Mouse (Mus musculus): ENCODE measurements around the gene Plxnc1. TPM values are rescaled to one million over a fixed set of nuclear protein-coding genes. Genes with fewer than 3 reads are reported as not detected.

Plxnc1 gene
- total RNA-seq (2021), result 10 to 100 TPM; 39.2 to 40.9 TPM
- long read RNA-seq, experiment 1, full-length matches to known transcripts, result 7 of 14 reads
- long read RNA-seq, experiment 1, partial matches to known transcripts, result 5 of 14 reads
- long read RNA-seq, experiment 1, other reads (novel, unspliced or antisense), result 2 of 14 reads
- long read RNA-seq, experiment 2, full-length matches to known transcripts, result 3 of 12 reads
- long read RNA-seq, experiment 2, partial matches to known transcripts, result 7 of 12 reads
- long read RNA-seq, experiment 2, other reads (novel, unspliced or antisense), result 2 of 12 reads

DNA sequence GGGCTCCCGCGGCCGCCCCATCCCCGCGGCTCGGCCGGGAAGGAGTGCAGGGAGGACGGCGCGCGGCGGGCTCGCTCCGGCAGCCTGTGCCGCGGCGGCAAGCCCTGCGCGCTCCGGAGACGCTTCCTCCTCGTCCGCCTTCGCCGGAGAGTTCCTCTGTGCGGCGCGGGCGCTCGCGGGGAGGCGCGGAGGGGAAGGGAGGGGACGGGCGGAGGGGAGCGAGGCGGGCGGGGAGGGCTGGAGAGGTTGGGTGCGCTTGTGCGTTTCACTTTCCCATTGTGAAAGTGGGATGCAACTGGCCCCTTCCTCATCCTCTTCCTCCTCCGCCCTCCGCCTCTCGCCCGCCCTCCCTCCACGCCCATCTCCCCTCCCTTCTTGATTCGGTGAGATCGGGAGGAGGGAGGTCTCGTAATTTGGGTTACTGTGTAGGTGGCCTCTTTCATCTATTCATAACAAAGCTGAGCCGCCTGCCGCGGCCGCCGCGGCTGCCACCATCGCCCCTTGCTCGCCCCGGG is at the start of gene Plxnc1:
TSS of gene Plxnc1 (minus strand) at position 145 of the 515 bp plus-strand sequence.
- DNase-seq (ENCODE audit: low spot score in 2 of 2), result peak; percentile 41 to 77
- intact Hi-C loops (cut with DNase I), result loop anchor here (2.0 to 10.0 kb wide), 4 partner anchors 117 to 540 kb away; no protein-coding TSS in a partner anchor

- peak; percentile 64 to 75 for DNase-seq (ENCODE audit: low spot score in 2 of 2)
- intact Hi-C loops (cut with DNase I), result loop anchor here (5.0 kb wide), 3 partner anchors 95 to 330 kb away; partner anchors contain the start of gene Cradd
Observed at GRCm38 (mm10) chr10:94992127-94992526, 47.5 kb upstream of the Plxnc1 start.

GRCm38 (mm10) chr10:94991564-94992097 is 47.0 kb upstream of the Plxnc1 start:
- intact Hi-C loops (cut with DNase I), result loop anchor here (1.0 to 5.0 kb wide), 5 partner anchors 96 to 485 kb away; partner anchors contain the start of genes Cradd and Socs2
- DNase-seq (ENCODE audit: low spot score in 2 of 2), result peak; percentile 84 to 87

- intact Hi-C loops (cut with DNase I), result loop anchor here (1.0 to 5.0 kb wide), 5 partner anchors 96 to 485 kb away; partner anchors contain the start of genes Cradd and Socs2
- DNase-seq (ENCODE audit: low spot score in 2 of 2), result peak; percentile 68 to 78
Observed at GRCm38 (mm10) chr10:94990768-94991563, 46.3 kb upstream of the Plxnc1 start.

GRCm38 (mm10) chr10:94989321-94989720 is 44.7 kb upstream of the Plxnc1 start:
- intact Hi-C loops (cut with DNase I), result no loop called here
- DNase-seq (ENCODE audit: low spot score in 2 of 2), result no peak

DNA sequence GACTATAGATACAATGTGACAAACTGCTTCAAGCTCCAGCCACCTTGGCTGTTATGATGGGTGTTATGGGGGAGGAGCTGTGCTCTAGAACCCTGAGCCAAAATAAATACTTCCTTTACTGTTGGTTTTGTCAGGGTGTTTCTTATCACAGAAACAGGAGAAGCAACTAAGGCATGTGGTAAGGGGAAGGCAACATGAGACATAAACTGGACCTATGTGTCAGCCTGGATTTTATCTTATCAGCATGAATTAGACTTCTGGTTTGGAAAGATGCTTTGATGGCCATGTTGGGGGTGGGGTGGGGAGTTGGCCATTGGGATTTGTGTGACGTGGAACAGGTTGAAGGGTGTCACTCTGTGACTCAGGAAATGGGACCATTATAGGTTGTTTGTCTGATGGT is 40.5 kb upstream of the Plxnc1 start:
- intact Hi-C loops (cut with DNase I), result no loop called here
- DNase-seq (ENCODE audit: low spot score in 2 of 2), result no peak

DNA sequence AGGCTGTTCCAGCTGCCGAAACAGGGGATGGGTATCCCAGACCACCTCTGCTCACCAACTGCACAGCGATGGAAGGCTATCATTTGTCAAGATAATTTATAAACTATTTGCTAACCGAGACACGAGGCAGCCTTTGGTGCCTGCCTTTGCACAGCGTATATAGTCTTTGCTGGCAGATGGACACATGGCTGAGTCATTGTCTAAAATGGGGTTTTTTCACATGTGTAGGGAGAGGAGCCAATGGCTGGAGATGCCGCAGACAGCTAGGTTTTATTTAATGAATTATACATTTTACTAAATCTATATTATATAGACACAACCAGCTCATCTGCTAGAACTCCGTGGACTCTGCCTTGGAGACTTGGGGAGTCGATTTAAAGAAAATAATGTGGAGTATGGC is 37.9 kb upstream of the Plxnc1 start:
- DNase-seq (ENCODE audit: low spot score in 2 of 2), result peak; percentile 44 to 54
- intact Hi-C loops (cut with DNase I), result no loop called here

- DNase-seq (ENCODE audit: low spot score in 2 of 2), result no peak
- intact Hi-C loops (cut with DNase I), result no loop called here
Observed at GRCm38 (mm10) chr10:94981466-94982138, 37.0 kb upstream of the Plxnc1 start.

DNA sequence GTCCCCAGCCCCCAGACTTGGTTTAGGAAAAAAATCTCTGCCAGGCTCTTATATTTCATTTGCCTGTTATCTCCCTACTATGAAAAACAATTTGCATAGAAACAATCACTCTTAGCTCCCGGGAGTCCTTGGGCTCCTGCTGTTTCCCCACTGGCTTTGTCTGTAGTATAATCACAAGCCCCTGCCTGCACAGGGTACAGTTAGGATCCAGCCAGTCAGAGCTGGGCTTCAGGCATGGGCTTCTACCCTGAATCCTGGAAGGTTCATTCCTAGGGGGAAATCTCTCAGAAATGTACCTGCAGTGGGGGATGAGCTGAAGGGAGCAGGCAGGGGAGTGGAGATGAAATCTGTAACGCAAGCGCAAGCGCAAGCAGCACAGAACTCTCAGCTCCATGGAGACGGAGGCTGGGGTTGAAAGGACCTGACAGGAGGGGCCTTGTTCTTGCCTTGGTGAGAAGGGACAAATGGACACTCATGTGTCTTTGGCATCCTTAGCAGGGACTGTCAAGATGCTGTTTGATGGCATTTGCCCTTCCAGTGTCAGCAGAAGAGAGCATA is 33.7 kb upstream of the Plxnc1 start:
- intact Hi-C loops (cut with DNase I), result no loop called here
- no peak for DNase-seq (ENCODE audit: low spot score in 2 of 2)

DNA sequence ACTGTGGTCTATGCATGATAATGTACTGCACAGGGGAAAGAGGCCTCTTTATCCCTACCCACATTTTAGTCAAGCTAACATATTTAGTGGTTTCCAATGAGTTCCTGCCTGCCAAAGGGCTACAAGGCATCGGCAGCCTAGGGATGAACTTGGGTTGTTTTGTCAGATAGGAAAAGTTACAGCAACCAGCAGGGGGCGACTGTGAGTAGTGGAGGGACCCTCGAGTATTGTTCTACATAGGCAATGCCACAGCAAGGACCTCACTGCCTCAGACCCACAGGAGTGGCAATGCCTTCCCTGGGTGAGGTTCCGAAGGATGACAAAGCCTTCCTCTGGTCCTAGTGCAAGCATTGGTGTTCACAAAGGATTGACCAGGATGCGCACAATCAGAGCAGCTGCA is 31.7 kb upstream of the Plxnc1 start:
- intact Hi-C loops (cut with DNase I), result no loop called here
- DNase-seq (ENCODE audit: low spot score in 2 of 2), result no peak

GRCm38 (mm10) chr10:94975099-94975496 is 30.5 kb upstream of the Plxnc1 start:
- intact Hi-C loops (cut with DNase I), result no loop called here

GRCm38 (mm10) chr10:94974345-94975098 is 29.9 kb upstream of the Plxnc1 start:
- DNase-seq (ENCODE audit: low spot score in 2 of 2), result no peak
- intact Hi-C loops (cut with DNase I), result no loop called here

More at GRCm38 (mm10) chr10:94975099-94975496, 30.5 kb upstream of the Plxnc1 start:
- no peak for DNase-seq (ENCODE audit: low spot score in 2 of 2)

DNA sequence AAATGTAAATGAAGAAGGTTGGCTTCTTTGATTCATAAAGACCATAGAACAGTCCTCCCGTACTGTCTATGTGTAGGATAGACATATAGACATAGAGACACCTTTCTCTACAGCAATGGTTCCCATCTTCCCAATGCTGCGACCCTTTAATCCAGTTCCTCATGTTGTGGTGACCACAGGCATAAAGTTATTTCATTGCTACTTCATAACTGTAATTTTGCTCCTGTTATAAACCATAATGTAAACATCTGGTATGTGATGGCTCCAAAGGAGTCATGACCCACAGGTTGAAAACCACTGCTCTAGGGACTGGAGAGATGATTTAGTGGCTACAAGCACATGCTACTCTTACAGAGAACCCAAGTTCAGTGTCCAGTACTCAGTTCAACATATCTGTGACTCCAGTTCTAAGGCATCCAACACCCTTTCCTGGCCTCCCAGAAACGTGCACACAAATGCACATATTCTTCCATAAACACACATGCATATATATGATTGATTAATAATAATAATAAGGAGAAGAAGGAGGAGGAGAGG is 27.1 kb upstream of the Plxnc1 start:
- intact Hi-C loops (cut with DNase I), result no loop called here
- no peak for DNase-seq (ENCODE audit: low spot score in 2 of 2)

GRCm38 (mm10) chr10:94970221-94970620 is 25.6 kb upstream of the Plxnc1 start:
- DNase-seq (ENCODE audit: low spot score in 2 of 2), result peak; percentile 25 to 67
- intact Hi-C loops (cut with DNase I), result no loop called here

- no peak for DNase-seq (ENCODE audit: low spot score in 2 of 2)
- intact Hi-C loops (cut with DNase I), result no loop called here
Observed at GRCm38 (mm10) chr10:94967468-94967867, 22.8 kb upstream of the Plxnc1 start.

DNA sequence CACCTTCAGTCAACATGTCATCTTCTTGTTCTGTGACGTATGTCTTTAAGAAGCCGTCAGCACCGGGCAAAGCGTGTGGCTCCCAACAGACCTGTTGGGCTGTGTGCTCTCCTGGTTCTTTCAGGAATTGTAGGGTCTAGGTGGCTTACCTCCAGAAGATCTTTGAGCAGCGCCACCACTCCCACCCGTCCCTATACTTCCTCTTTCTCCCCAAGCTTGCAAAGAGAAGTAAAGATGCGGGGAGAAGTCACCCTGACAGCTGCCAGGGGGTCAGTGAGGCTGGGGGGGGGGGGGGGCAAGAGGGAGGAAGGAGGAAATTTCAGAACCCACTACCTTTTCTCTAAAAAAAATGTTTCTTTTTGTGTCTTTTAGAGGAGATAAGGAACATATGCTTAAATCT is 22.2 kb upstream of the Plxnc1 start:
- intact Hi-C loops (cut with DNase I), result no loop called here
- no peak for DNase-seq (ENCODE audit: low spot score in 2 of 2)

GRCm38 (mm10) chr10:94965093-94965492 is 20.5 kb upstream of the Plxnc1 start:
- intact Hi-C loops (cut with DNase I), result no loop called here
- no peak for DNase-seq (ENCODE audit: low spot score in 2 of 2)

GRCm38 (mm10) chr10:94962005-94962404 is 17.4 kb upstream of the Plxnc1 start:
- intact Hi-C loops (cut with DNase I), result no loop called here
- no peak for DNase-seq (ENCODE audit: low spot score in 2 of 2)
